Mouse (Mus musculus): ENCODE data around the gene D11Wsu47e. TPM values are rescaled to one million over a fixed set of nuclear protein-coding genes. Genes with fewer than 3 reads are reported as not detected.
A peak's percentile ranks its signal among the peaks of the same experiment; 100 is the strongest.

Gene D11Wsu47e
- 33.1 and 38.5 TPM in 2 replicates for total RNA-seq (2012; rRNA removed)

GRCm38 (mm10) chr11:113683957-113684706 lies at the start of gene D11Wsu47e, which contains the start of gene Fam104a:
D11Wsu47e (plus strand) TSS chr11:113684412.
Fam104a (minus strand) TSS chr11:113684155.
- peaks cover 16% of the 10 kb centered on the region for H3K36me3 ChIP-seq (ENCODE audit: control insufficient read depth, insufficient read depth, low read length, poor library complexity, severe bottlenecking)
- no peak for TF ChIP-seq ZNF384 (IDR thresholded peaks at IDR 0.05; ENCODE audit: low read depth, low read length)
- TF ChIP-seq CHD2 (IDR thresholded peaks at IDR 0.05; ENCODE audit: low read depth, low read length), result no peak
- peak; percentile 79 for TF ChIP-seq HCFC1 (IDR thresholded peaks at IDR 0.05; ENCODE audit: borderline replicate concordance, insufficient read depth, low read length)
- TF ChIP-seq ZC3H11A (IDR thresholded peaks at IDR 0.05; ENCODE audit: borderline replicate concordance, low read depth, low read length), result no peak
- H3K4me1 ChIP-seq (ENCODE audit: control insufficient read depth in 2 of 2, insufficient read depth in 2 of 2, low read length in 2 of 2, poor library complexity in 1 of 2), result peaks cover 4 to 8% of the 10 kb centered on the region in 2 experiments; a peak in 3 of 4 replicates
- peak; percentile 86 for DNase-seq (ENCODE audit: low read depth, low spot score)
- H3K27ac ChIP-seq (ENCODE audit: insufficient read depth, low read depth, low read length, poor library complexity, severe bottlenecking), result peak within 1 kb of the TSS; percentile 77
- peak within 1 kb of the TSS; percentile 88 for H3K9ac ChIP-seq (ENCODE audit: insufficient read depth, low read depth, low read length, poor library complexity, severe bottlenecking)
- H3K9me3 ChIP-seq (ENCODE audit: control insufficient read depth, insufficient read depth, low read depth, low read length), result no peaks in the 10 kb centered on the region
- in situ Hi-C loops (cut with MboI; ENCODE audit: low sequenced_read_pairs in 2 of 2, unreplicated experiment in 2 of 2), result no loop called here
- peak within 1 kb of the TSS; percentile 87 to 95 for H3K4me3 ChIP-seq (ENCODE audit: insufficient read depth in 1 of 2, low read depth in 1 of 2, low read length in 2 of 2, poor library complexity in 1 of 2, severe bottlenecking in 1 of 2)

GRCm38 (mm10) chr11:113634699-113635121 lies 49.5 kb upstream of the D11Wsu47e start:
- H3K9me3 ChIP-seq (ENCODE audit: control insufficient read depth, insufficient read depth, low read depth, low read length), result peaks cover 7% of the 10 kb centered on the region; the same call in 1 of the 2 replicates
- TF ChIP-seq MAFK (IDR thresholded peaks at IDR 0.05; ENCODE audit: insufficient read depth, low read depth, low read length), result no peak
- no peak for TF ChIP-seq HCFC1 (IDR thresholded peaks at IDR 0.05; ENCODE audit: borderline replicate concordance, insufficient read depth, low read length)
- TF ChIP-seq ZC3H11A (IDR thresholded peaks at IDR 0.05; ENCODE audit: borderline replicate concordance, low read depth, low read length), result no peak
- TF ChIP-seq CHD2 (IDR thresholded peaks at IDR 0.05; ENCODE audit: low read depth, low read length), result no peak
- no peak for DNase-seq (ENCODE audit: low read depth, low spot score)
- no peaks in the 10 kb centered on the region for H3K4me1 ChIP-seq (ENCODE audit: control insufficient read depth in 2 of 2, insufficient read depth in 2 of 2, low read length in 2 of 2, poor library complexity in 1 of 2)
- in situ Hi-C loops (cut with MboI; ENCODE audit: low sequenced_read_pairs in 2 of 2, unreplicated experiment in 2 of 2), result loop anchor here in 1 of 2 experiments (25.0 kb wide), 1 partner anchor 447 kb away; no protein-coding TSS in a partner anchor
- no peak overlapping the region for H3K9ac ChIP-seq (ENCODE audit: insufficient read depth, low read depth, low read length, poor library complexity, severe bottlenecking)
- no peaks in the 10 kb centered on the region for H3K36me3 ChIP-seq (ENCODE audit: control insufficient read depth, insufficient read depth, low read length, poor library complexity, severe bottlenecking)
- H3K4me3 ChIP-seq (ENCODE audit: insufficient read depth in 1 of 2, low read depth in 1 of 2, low read length in 2 of 2, poor library complexity in 1 of 2, severe bottlenecking in 1 of 2), result no peak overlapping the region
- no peak overlapping the region for H3K27ac ChIP-seq (ENCODE audit: insufficient read depth, low read depth, low read length, poor library complexity, severe bottlenecking)

GRCm38 (mm10) chr11:113638680-113639079 lies 45.5 kb upstream of the D11Wsu47e start:
- TF ChIP-seq ZC3H11A (IDR thresholded peaks at IDR 0.05; ENCODE audit: borderline replicate concordance, low read depth, low read length) (no peak), HCFC1 (IDR thresholded peaks at IDR 0.05; ENCODE audit: borderline replicate concordance, insufficient read depth, low read length) (no peak), MAFK (IDR thresholded peaks at IDR 0.05; ENCODE audit: insufficient read depth, low read depth, low read length) (no peak), ZNF384 (IDR thresholded peaks at IDR 0.05; ENCODE audit: low read depth, low read length) (no peak), CHD2 (IDR thresholded peaks at IDR 0.05; ENCODE audit: low read depth, low read length) (no peak)
- no peaks in the 10 kb centered on the region for H3K4me1 ChIP-seq (ENCODE audit: control insufficient read depth in 2 of 2, insufficient read depth in 2 of 2, low read length in 2 of 2, poor library complexity in 1 of 2)
- H3K9me3 ChIP-seq (ENCODE audit: control insufficient read depth, insufficient read depth, low read depth, low read length), result peaks cover 7% of the 10 kb centered on the region; the same call in 1 of the 2 replicates
- no peak overlapping the region for H3K9ac ChIP-seq (ENCODE audit: insufficient read depth, low read depth, low read length, poor library complexity, severe bottlenecking)
- in situ Hi-C loops (cut with MboI; ENCODE audit: low sequenced_read_pairs in 2 of 2, unreplicated experiment in 2 of 2), result loop anchor here in 1 of 2 experiments (25.0 kb wide), 1 partner anchor 451 kb away; no protein-coding TSS in a partner anchor
- no peak for DNase-seq (ENCODE audit: low read depth, low spot score)
- H3K4me3 ChIP-seq (ENCODE audit: insufficient read depth in 1 of 2, low read depth in 1 of 2, low read length in 2 of 2, poor library complexity in 1 of 2, severe bottlenecking in 1 of 2), result no peak overlapping the region
- no peak overlapping the region for H3K27ac ChIP-seq (ENCODE audit: insufficient read depth, low read depth, low read length, poor library complexity, severe bottlenecking)
- H3K36me3 ChIP-seq (ENCODE audit: control insufficient read depth, insufficient read depth, low read length, poor library complexity, severe bottlenecking), result no peaks in the 10 kb centered on the region

- Histone ChIP-seq H3K4me3 (ENCODE audit: insufficient read depth in 1 of 2, low read depth in 1 of 2, low read length in 2 of 2, poor library complexity in 1 of 2, severe bottlenecking in 1 of 2) (no peak overlapping the region), H3K27ac (ENCODE audit: insufficient read depth, low read depth, low read length, poor library complexity, severe bottlenecking) (no peak overlapping the region), H3K4me1 (ENCODE audit: control insufficient read depth in 2 of 2, insufficient read depth in 2 of 2, low read length in 2 of 2, poor library complexity in 1 of 2) (peaks cover 2 to 4% of the 10 kb centered on the region in 2 experiments; a peak in 2 of 4 replicates), H3K36me3 (ENCODE audit: control insufficient read depth, insufficient read depth, low read length, poor library complexity, severe bottlenecking) (no peaks in the 10 kb centered on the region), H3K9me3 (ENCODE audit: control insufficient read depth, insufficient read depth, low read depth, low read length) (no peaks in the 10 kb centered on the region), H3K9ac (ENCODE audit: insufficient read depth, low read depth, low read length, poor library complexity, severe bottlenecking) (no peak overlapping the region)
- TF ChIP-seq HCFC1 (IDR thresholded peaks at IDR 0.05; ENCODE audit: borderline replicate concordance, insufficient read depth, low read length) (no peak), MAFK (IDR thresholded peaks at IDR 0.05; ENCODE audit: insufficient read depth, low read depth, low read length) (no peak), ZC3H11A (IDR thresholded peaks at IDR 0.05; ENCODE audit: borderline replicate concordance, low read depth, low read length) (no peak)
- in situ Hi-C loops (cut with MboI; ENCODE audit: low sequenced_read_pairs in 2 of 2, unreplicated experiment in 2 of 2), result loop anchor here (5.0 to 25.0 kb wide), 2 partner anchors 167 to 458 kb away; no protein-coding TSS in a partner anchor
- DNase-seq (ENCODE audit: low read depth, low spot score), result no peak
Measured at GRCm38 (mm10) chr11:113645181-113645580, 39.0 kb upstream of the D11Wsu47e start.

Data from ES-E14 (cell line).